12 mouse cellular contexts compared by ENCODE assay signal in genomic region chr7:67486925-67487760, GRCm38 (mm10).
DNase-seq lines count a peak whose midpoint lies in the region; ATAC-seq and TF ChIP-seq lines count a peak whose summit lies in the region.
"Had no signal": no experiment of that assay in that cellular context is flagged by ENCODE, and none has a peak within 500 bp of the region (broad histone marks: within the 10 kb centered on the region; RNA-seq: fewer than 3 reads in every experiment).

No protein-coding gene starts in this region.

- no peak overlapping the region for H3K9ac ChIP-seq in midbrain, postnatal 0 days (replicated peaks; ENCODE audit: low read length, poor library complexity, severe bottlenecking)
- no peak overlapping the region for H3K9ac ChIP-seq in midbrain, embryonic 16.5 days (ENCODE audit: low read depth, low read length)
- H3K9ac ChIP-seq: heart, embryonic 15.5 days; neural tube, embryonic 12.5 days had no signal

- intact Hi-C loops in gastrocnemius, postnatal 36 days (cut with DNase I) = loop anchor here (2.0 kb wide), 1 partner anchor 42 kb away; no protein-coding TSS in a partner anchor
- intact Hi-C loops in left cerebral cortex, postnatal 25 days (cut with DNase I) = no loop called here

- no peaks in the 10 kb centered on the region for H3K27me3 ChIP-seq in midbrain, postnatal 0 days (ENCODE audit: insufficient read depth, low read length)
- no peaks in the 10 kb centered on the region for H3K27me3 ChIP-seq in midbrain, embryonic 16.5 days (ENCODE audit: control insufficient read depth, insufficient read depth, low read depth, low read length)
- H3K27me3 ChIP-seq: heart, embryonic 15.5 days; neural tube, embryonic 12.5 days; Patski had no signal

- 0 out of 2 replicates have a peak, but pooled peaks have one; percentile 25 for ATAC-seq in midbrain, postnatal 0 days (ENCODE audit: low FRiP score)
- ATAC-seq in midbrain, embryonic 16.5 days = no peak
- ATAC-seq: Patski had no signal

- no peak overlapping the region for H3K4me2 ChIP-seq in midbrain, postnatal 0 days (ENCODE audit: low read depth, low read length, poor library complexity, severe bottlenecking)
- no peak overlapping the region for H3K4me2 ChIP-seq in midbrain, embryonic 16.5 days (ENCODE audit: low read length)
- H3K4me2 ChIP-seq: heart, embryonic 15.5 days; neural tube, embryonic 12.5 days had no signal

- no peak overlapping the region for H3K27ac ChIP-seq in midbrain, postnatal 0 days (ENCODE audit: low read depth, low read length)
- H3K27ac ChIP-seq in midbrain, embryonic 16.5 days (ENCODE audit: low read length) = no peak overlapping the region
- H3K27ac ChIP-seq: neural tube, embryonic 12.5 days had no signal

- H3K36me3 ChIP-seq in midbrain, postnatal 0 days (ENCODE audit: insufficient read depth, low read length) = no peaks in the 10 kb centered on the region
- no peaks in the 10 kb centered on the region for H3K36me3 ChIP-seq in midbrain, embryonic 16.5 days (ENCODE audit: control insufficient read depth, insufficient read depth, low read length)
- H3K36me3 ChIP-seq: heart, embryonic 15.5 days; neural tube, embryonic 12.5 days had no signal

- WGBS in midbrain, postnatal 0 days = 85% methylated on average over 15 of the region's 15 CpGs
- WGBS in midbrain, embryonic 16.5 days = 84% methylated on average over 15 of the region's 15 CpGs

- peak; percentile 19 for DNase-seq in adrenal gland, adult 2 months
- no peak for DNase-seq in adrenal gland, adult 8-10 months
- peak; percentile 31 for DNase-seq in midbrain, postnatal 0 days (ENCODE audit: low spot score)
- DNase-seq in gastrocnemius, postnatal 36 days = peak; percentile 39 to 56
- DNase-seq in skeletal muscle tissue, adult 2 months (ENCODE audit: low read depth, low spot score) = peak; percentile 83
- no peak for DNase-seq in left cerebral cortex, postnatal 25 days (ENCODE audit: low spot score in 2 of 2)
- DNase-seq in ovary, postnatal 10 days (ENCODE audit: low spot score) = no peak
- DNase-seq: lung, postnatal 4 days had no signal

- no peaks in the 10 kb centered on the region for H3K4me1 ChIP-seq in midbrain, postnatal 0 days (ENCODE audit: insufficient read depth, low read length)
- H3K4me1 ChIP-seq in midbrain, embryonic 16.5 days (ENCODE audit: control insufficient read depth, insufficient read depth, low read length) = peaks cover 3% of the 10 kb centered on the region; the same call in 1 of the 2 replicates
- H3K4me1 ChIP-seq: neural tube, embryonic 12.5 days had no signal

- TF ChIP-seq CTCF in midbrain, postnatal 0 days (IDR thresholded peaks at IDR 0.05) = no peak

- H3K4me3 ChIP-seq in midbrain, postnatal 0 days (ENCODE audit: low read depth, low read length) = no peak overlapping the region
- no peak overlapping the region for H3K4me3 ChIP-seq in midbrain, embryonic 16.5 days (ENCODE audit: low read depth, low read length)
- H3K4me3 ChIP-seq: heart, embryonic 15.5 days; neural tube, embryonic 12.5 days had no signal

- H3K9me3 ChIP-seq in midbrain, postnatal 0 days (ENCODE audit: low read length) = no peaks in the 10 kb centered on the region
- H3K9me3 ChIP-seq in midbrain, embryonic 16.5 days (replicated peaks; ENCODE audit: control insufficient read depth, low read length, poor library complexity, severe bottlenecking) = no peaks in the 10 kb centered on the region
- H3K9me3 ChIP-seq: heart, embryonic 15.5 days; neural tube, embryonic 12.5 days had no signal

Comparison
In these comparisons a context has a peak if more than half of its experiments do, and no peak if none do; other contexts are left out.
1. DNase-seq: peak in adrenal gland, adult 2 months (single experiment), midbrain, postnatal 0 days (single experiment), gastrocnemius, postnatal 36 days (2 of 2) and skeletal muscle tissue, adult 2 months (single experiment); none in adrenal gland, adult 8-10 months (single experiment), left cerebral cortex, postnatal 25 days (0 of 2) and ovary, postnatal 10 days (single experiment).